Mouse (Mus musculus) myocyte (in vitro differentiated cells): ENCODE measurements at regions not wholly inside any gene's neighbourhood (a gene's known extent, or its start where the extent isn't known, plus 50 kb on each side); places are given as distances from the start of the nearest gene placed in this dataset.
A peak's percentile ranks its signal among the peaks of the same experiment; 100 is the strongest.

Experiments used
- H3K27me3 ChIP-seq: one replicate; pipeline ENCODE4 v1.6.1; 2011; ENCODE audit not compliant: control insufficient read depth, insufficient read depth, insufficient read length
- H3K36me3 ChIP-seq: one replicate; pipeline ENCODE4 v1.6.1; 2011; ENCODE audit not compliant: control insufficient read depth, insufficient read depth
- H3K4me2 ChIP-seq: one replicate; pipeline ENCODE4 v1.6.1; 2011; ENCODE audit warnings: low read depth, control low read depth
- H3K4me3 ChIP-seq: one replicate; pipeline ENCODE4 v1.5.1; 2011; ENCODE audit warnings: mild to moderate bottlenecking, control low read depth, moderate library complexity
- H3K79me2 ChIP-seq: one replicate; pipeline ENCODE4 v1.6.1; 2011; ENCODE audit not compliant: control insufficient read depth, insufficient read depth
- H3ac ChIP-seq: one replicate; pipeline ENCODE4 v1.6.1; 2011; ENCODE audit not compliant: control insufficient read depth, insufficient read length
- CEBPB ChIP-seq: IDR thresholded peaks from 2 replicates; pipeline ENCODE4 v1.6.1; 2011; ENCODE audit warnings: mild to moderate bottlenecking, moderate library complexity; ENCODE audit not compliant: poor library complexity, insufficient read depth, severe bottlenecking
- E2F4 ChIP-seq: IDR thresholded peaks from one replicate; pipeline ENCODE4 v1.6.1; 2011; ENCODE audit warnings: mild to moderate bottlenecking, control low read depth, moderate library complexity; ENCODE audit not compliant: insufficient read depth
- MAX ChIP-seq: IDR thresholded peaks from one replicate; pipeline ENCODE4 v1.6.1; 2011; ENCODE audit warnings: low read depth, mild to moderate bottlenecking, control low read depth
- MYOD1 ChIP-seq, 3 experiments: IDR thresholded peaks; one replicate each; pipeline ENCODE4 v1.6.1; 2011; ENCODE audit warnings: control low read depth in 2 of 3, low read depth in 2 of 3, mild to moderate bottlenecking in 2 of 3, moderate library complexity in 1 of 3; ENCODE audit not compliant: insufficient read length in 2 of 3, control insufficient read depth in 1 of 3
- MYOG ChIP-seq, 3 experiments: IDR thresholded peaks; one replicate each; pipeline ENCODE4 v1.6.1; 2011; ENCODE audit warnings: control low read depth in 2 of 3, low read depth in 2 of 3, mild to moderate bottlenecking in 2 of 3; ENCODE audit not compliant: insufficient read length in 2 of 3, control insufficient read depth in 1 of 3, insufficient read depth in 1 of 3
- POLR2A ChIP-seq: IDR thresholded peaks from one replicate; pipeline ENCODE4 v1.6.1; 2011; ENCODE audit warnings: low read depth, mild to moderate bottlenecking, control low read depth, moderate library complexity; ENCODE audit not compliant: insufficient read length
- POLR2AphosphoS2 ChIP-seq: IDR thresholded peaks from one replicate; pipeline ENCODE4 v1.6.1; 2011; ENCODE audit warnings: low read depth, control low read depth; ENCODE audit not compliant: insufficient read length
- REST ChIP-seq: IDR thresholded peaks from one replicate; pipeline ENCODE4 v1.6.1; 2011; ENCODE audit warnings: mild to moderate bottlenecking, control low read depth, moderate library complexity; ENCODE audit not compliant: insufficient read depth, insufficient read length
- SRF ChIP-seq: IDR thresholded peaks from one replicate; pipeline ENCODE4 v1.6.1; 2011; ENCODE audit warnings: low read depth; ENCODE audit not compliant: control insufficient read depth, insufficient read length
- TCF12 ChIP-seq: IDR thresholded peaks from one replicate; pipeline ENCODE4 v1.6.1; 2011; ENCODE audit warnings: mild to moderate bottlenecking, control low read depth; ENCODE audit not compliant: poor library complexity, insufficient read depth, severe bottlenecking
- TCF3 ChIP-seq: IDR thresholded peaks from one replicate; pipeline ENCODE4 v1.6.1; 2011; ENCODE audit warnings: low read depth, control low read depth; ENCODE audit not compliant: insufficient read length
- USF1 ChIP-seq: IDR thresholded peaks from one replicate; pipeline ENCODE4 v1.6.1; 2011; ENCODE audit warnings: low read depth, mild to moderate bottlenecking, control low read depth, moderate library complexity

DNA sequence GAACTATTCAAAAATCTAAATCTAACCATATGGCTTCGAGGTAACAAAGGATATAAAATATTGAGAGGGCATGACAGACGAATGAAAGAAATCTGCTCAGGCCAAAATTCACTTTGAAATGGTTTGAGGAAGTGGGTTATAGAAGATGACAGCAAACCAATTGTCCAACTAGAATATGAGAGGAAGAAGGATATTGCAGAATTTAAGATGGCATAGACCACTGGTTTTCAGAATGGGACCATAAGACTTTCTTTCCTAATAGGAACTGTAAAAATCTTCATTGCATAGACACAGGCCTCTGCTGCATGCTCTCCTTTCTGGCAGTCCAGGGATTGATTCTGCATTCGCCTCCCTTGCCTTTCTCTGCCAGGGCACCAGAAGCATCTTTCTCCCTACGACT is 240.2 kb downstream of the Gm11361 start:
- Histone ChIP-seq H3K4me3 (no peak overlapping the region), H3K36me3 (peaks cover under 1% of the 10 kb centered on the region), H3ac (no peak overlapping the region), H3K27me3 (no peaks in the 10 kb centered on the region), H3K79me2 (no peaks in the 10 kb centered on the region), H3K4me2 (no peak overlapping the region)
- TF ChIP-seq USF1 (no peak), MYOG (IDR thresholded peaks at IDR 0.05; ENCODE audit: control insufficient read depth in 1 of 3, insufficient read depth in 1 of 3, insufficient read length in 2 of 3, low read depth in 2 of 3) (no peak), TCF3 (no peak), TCF12 (no peak), POLR2AphosphoS2 (no peak), REST (no peak), MYOD1 (IDR thresholded peaks at IDR 0.05; ENCODE audit: control insufficient read depth in 1 of 3, insufficient read length in 2 of 3, low read depth in 2 of 3) (no peak), CEBPB (no peak), MAX (no peak), POLR2A (no peak), SRF (no peak), E2F4 (no peak)

- Histone ChIP-seq H3K79me2 (no peaks in the 10 kb centered on the region), H3K4me3 (no peak overlapping the region), H3K36me3 (no peaks in the 10 kb centered on the region), H3ac (no peak overlapping the region), H3K27me3 (no peaks in the 10 kb centered on the region), H3K4me2 (no peak overlapping the region)
- TF ChIP-seq REST (no peak), POLR2A (no peak)
Observed at GRCm38 (mm10) chr13:28492015-28492414, 234.7 kb downstream of the Gm11361 start.

DNA sequence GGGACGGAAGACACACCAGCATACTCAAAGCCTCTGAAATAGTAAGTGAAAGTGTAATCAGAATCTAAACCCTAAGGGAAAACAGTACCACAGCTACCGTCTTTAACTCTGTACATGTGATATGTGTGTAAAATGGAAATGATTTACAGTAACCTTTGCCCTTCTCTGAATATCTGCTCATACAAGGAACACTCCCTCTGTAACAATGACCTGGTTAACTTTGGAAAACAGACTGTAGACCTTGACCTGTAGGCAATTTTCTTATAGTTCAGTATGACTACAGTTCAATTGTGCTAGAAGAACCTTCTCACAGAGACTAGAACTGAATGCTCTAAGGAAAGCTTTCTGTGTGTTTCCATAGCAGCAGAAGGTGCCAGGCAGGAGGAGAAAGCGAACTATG is 226.4 kb downstream of the Gm11361 start:
- H3K27me3 ChIP-seq: no peaks in the 10 kb centered on the region
- H3ac ChIP-seq: no peak overlapping the region
- no peaks in the 10 kb centered on the region for H3K79me2 ChIP-seq
- no peaks in the 10 kb centered on the region for H3K36me3 ChIP-seq
- H3K4me3 ChIP-seq: no peak overlapping the region
- no peak overlapping the region for H3K4me2 ChIP-seq
- no peak for TF ChIP-seq USF1
- no peak for TF ChIP-seq POLR2A
- no peak for TF ChIP-seq CEBPB
- no peak for TF ChIP-seq MAX
- no peak for TF ChIP-seq TCF12
- TF ChIP-seq SRF: no peak
- no peak for TF ChIP-seq E2F4
- TF ChIP-seq REST: no peak
- no peak for TF ChIP-seq MYOG (IDR thresholded peaks at IDR 0.05; ENCODE audit: control insufficient read depth in 1 of 3, insufficient read depth in 1 of 3, insufficient read length in 2 of 3, low read depth in 2 of 3)
- TF ChIP-seq POLR2AphosphoS2: no peak
- TF ChIP-seq MYOD1 (IDR thresholded peaks at IDR 0.05; ENCODE audit: control insufficient read depth in 1 of 3, insufficient read length in 2 of 3, low read depth in 2 of 3): no peak
- TF ChIP-seq TCF3: no peak

DNA sequence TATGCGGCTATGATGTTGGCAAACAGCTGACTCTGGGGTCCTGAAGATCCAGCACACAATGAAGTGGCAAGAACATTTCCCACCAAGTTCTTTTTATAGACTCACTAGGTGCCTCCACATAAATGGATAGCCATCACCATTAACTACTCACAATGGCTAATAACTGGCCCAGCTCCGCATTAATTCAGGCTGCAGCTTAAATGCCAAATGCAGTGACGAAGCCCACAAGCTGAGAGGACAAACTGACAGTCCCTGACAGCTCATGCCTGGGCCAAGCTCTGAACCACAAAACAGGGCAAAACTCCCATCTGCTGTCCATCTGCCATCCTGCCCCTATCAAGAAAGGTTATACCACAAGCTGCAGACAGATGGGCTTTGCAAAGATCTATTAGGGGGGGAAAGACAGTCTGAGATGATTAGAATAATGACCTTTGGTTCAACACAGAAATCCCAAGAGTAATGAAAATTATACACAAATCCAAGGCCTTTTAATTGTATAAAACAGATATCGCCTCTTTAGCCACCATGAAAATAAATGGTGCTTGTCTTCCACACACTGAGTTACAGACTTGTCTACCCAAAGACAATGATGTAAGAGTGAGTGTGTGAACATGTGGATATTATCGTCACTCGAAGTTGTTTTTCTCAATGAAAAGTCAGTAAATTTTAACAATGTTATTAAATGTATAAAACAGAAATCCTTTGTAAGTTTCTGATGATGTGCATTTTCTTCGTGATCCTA is 224.1 kb downstream of the Gm11361 start:
- TF ChIP-seq CEBPB (no peak), MYOG (IDR thresholded peaks at IDR 0.05; ENCODE audit: control insufficient read depth in 1 of 3, insufficient read depth in 1 of 3, insufficient read length in 2 of 3, low read depth in 2 of 3) (peak in 1 of 3 experiments; percentile 45), SRF (no peak), MAX (no peak), MYOD1 (IDR thresholded peaks at IDR 0.05; ENCODE audit: control insufficient read depth in 1 of 3, insufficient read length in 2 of 3, low read depth in 2 of 3) (peak in 1 of 3 experiments; percentile 21)
- Histone ChIP-seq H3K36me3 (no peaks in the 10 kb centered on the region), H3K79me2 (no peaks in the 10 kb centered on the region), H3K4me3 (no peak overlapping the region), H3K4me2 (no peak overlapping the region), H3ac (no peak overlapping the region), H3K27me3 (no peaks in the 10 kb centered on the region)

DNA sequence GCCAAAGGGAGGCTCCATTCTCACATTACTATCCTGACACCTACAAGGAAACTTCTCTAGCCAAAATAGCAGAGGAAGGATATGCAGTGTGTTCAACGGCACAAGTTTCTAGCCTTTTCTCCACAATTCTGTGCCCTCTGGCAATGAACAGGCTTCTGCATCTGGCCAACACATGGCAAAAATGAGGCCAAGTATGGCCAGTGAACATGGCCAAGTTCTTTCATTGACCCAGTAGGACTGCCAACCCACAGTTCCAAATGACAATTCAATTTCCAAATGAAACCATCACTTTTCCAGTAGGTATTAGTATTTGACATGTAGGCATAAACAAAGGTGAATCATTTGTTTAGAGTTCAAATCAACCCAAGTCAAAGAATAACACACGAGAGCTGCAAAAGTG is 208.8 kb downstream of the Gm11361 start:
- Histone ChIP-seq H3K4me3 (no peak overlapping the region), H3K79me2 (no peaks in the 10 kb centered on the region), H3K4me2 (no peak overlapping the region), H3K27me3 (no peaks in the 10 kb centered on the region), H3K36me3 (no peaks in the 10 kb centered on the region), H3ac (no peak overlapping the region)
- no peak for TF ChIP-seq POLR2A
- no peak for TF ChIP-seq SRF
- no peak for TF ChIP-seq MYOD1 (IDR thresholded peaks at IDR 0.05; ENCODE audit: control insufficient read depth in 1 of 3, insufficient read length in 2 of 3, low read depth in 2 of 3)
- TF ChIP-seq MYOG (IDR thresholded peaks at IDR 0.05; ENCODE audit: control insufficient read depth in 1 of 3, insufficient read depth in 1 of 3, insufficient read length in 2 of 3, low read depth in 2 of 3): no peak
- no peak for TF ChIP-seq TCF3
- no peak for TF ChIP-seq CEBPB
- no peak for TF ChIP-seq MAX
- TF ChIP-seq E2F4: no peak
